Mouse (Mus musculus): ENCODE measurements around the gene Ccdc137. TPM values are rescaled to one million over a fixed set of nuclear protein-coding genes. Genes with fewer than 3 reads are reported as not detected.

The Ccdc137 gene
- polyA plus RNA-seq, 1 experiment from 2014 or later, result 31.3 TPM

Other genes starting within 250 kb of the Ccdc137 start
- gene Bahcc1, start 225.2 kb upstream of the Ccdc137 start, polyA plus RNA-seq (2015; fragmentation: Nextera tagmentation; extraction: Ambion mirVana), result 4.9 and 5.7 TPM in 2 replicates
- 2,886 and 2,944 TPM in 2 replicates for gene Actg1, start 109.6 kb upstream of the Ccdc137 start, polyA plus RNA-seq (2015; fragmentation: Nextera tagmentation; extraction: Ambion mirVana)
- 0.55 TPM in 1 of 2 replicates, not detected in the other for gene Fscn2, start 96.6 kb upstream of the Ccdc137 start, polyA plus RNA-seq (2015; fragmentation: Nextera tagmentation; extraction: Ambion mirVana)
- 26.6 and 28.6 TPM in 2 replicates for gene Faap100, start 79.4 kb upstream of the Ccdc137 start, polyA plus RNA-seq (2015; fragmentation: Nextera tagmentation; extraction: Ambion mirVana)
- 19.5 and 20.0 TPM in 2 replicates for gene Nploc4, start 20.4 kb upstream of the Ccdc137 start, polyA plus RNA-seq (2015; fragmentation: Nextera tagmentation; extraction: Ambion mirVana)
- not detected in 2 replicates for gene Tspan10, start 15.5 kb upstream of the Ccdc137 start, polyA plus RNA-seq (2015; fragmentation: Nextera tagmentation; extraction: Ambion mirVana)
- 0.35 and 0.39 TPM in 2 replicates for gene Pde6g, start 4.6 kb upstream of the Ccdc137 start, polyA plus RNA-seq (2015; fragmentation: Nextera tagmentation; extraction: Ambion mirVana)
- 21.0 and 24.6 TPM in 2 replicates for gene Oxld1, start within 50 bp of the Ccdc137 start, polyA plus RNA-seq (2015; fragmentation: Nextera tagmentation; extraction: Ambion mirVana)
- gene Arl16, start 9.5 kb downstream of the Ccdc137 start, polyA plus RNA-seq (2015; fragmentation: Nextera tagmentation; extraction: Ambion mirVana), result 32.6 and 38.9 TPM in 2 replicates
- 228 and 239 TPM in 2 replicates for gene Mrpl12, start 26.5 kb downstream of the Ccdc137 start, polyA plus RNA-seq (2015; fragmentation: Nextera tagmentation; extraction: Ambion mirVana)
- 104 and 108 TPM in 2 replicates for gene Slc25a10, start 33.7 kb downstream of the Ccdc137 start, polyA plus RNA-seq (2015; fragmentation: Nextera tagmentation; extraction: Ambion mirVana)
- gene Gcgr, start 72.6 kb downstream of the Ccdc137 start, polyA plus RNA-seq (2015; fragmentation: Nextera tagmentation; extraction: Ambion mirVana), result 0.76 TPM in 2 replicates
- gene Mcrip1, start 91.6 kb downstream of the Ccdc137 start, polyA plus RNA-seq (2015; fragmentation: Nextera tagmentation; extraction: Ambion mirVana), result 119 and 129 TPM in 2 replicates
- 0.37 TPM in 1 of 2 replicates, not detected in the other for gene Ppp1r27, start 93.0 kb downstream of the Ccdc137 start, polyA plus RNA-seq (2015; fragmentation: Nextera tagmentation; extraction: Ambion mirVana)
- 1,365 and 1,538 TPM in 2 replicates for gene P4hb, start 115.1 kb downstream of the Ccdc137 start, polyA plus RNA-seq (2015; fragmentation: Nextera tagmentation; extraction: Ambion mirVana)
- 626 and 641 TPM in 2 replicates for gene Arhgdia, start 123.5 kb downstream of the Ccdc137 start, polyA plus RNA-seq (2015; fragmentation: Nextera tagmentation; extraction: Ambion mirVana)
- 19.6 and 86.6 TPM in 2 replicates for gene Alyref, start 140.2 kb downstream of the Ccdc137 start, polyA plus RNA-seq (2015; fragmentation: Nextera tagmentation; extraction: Ambion mirVana)
- gene Anapc11, start 140.3 kb downstream of the Ccdc137 start, polyA plus RNA-seq (2015; fragmentation: Nextera tagmentation; extraction: Ambion mirVana), result 164 and 171 TPM in 2 replicates
- 2.7 and 3.8 TPM in 2 replicates for gene Npb, start 150.4 kb downstream of the Ccdc137 start, polyA plus RNA-seq (2015; fragmentation: Nextera tagmentation; extraction: Ambion mirVana)
- 393 and 441 TPM in 2 replicates for gene Pcyt2, start 159.8 kb downstream of the Ccdc137 start, polyA plus RNA-seq (2015; fragmentation: Nextera tagmentation; extraction: Ambion mirVana)
- gene Sirt7, start 167.1 kb downstream of the Ccdc137 start, polyA plus RNA-seq (2015; fragmentation: Nextera tagmentation; extraction: Ambion mirVana), result 47.7 and 52.9 TPM in 2 replicates
- 16.3 and 16.9 TPM in 2 replicates for gene Mafg, start 175.5 kb downstream of the Ccdc137 start, polyA plus RNA-seq (2015; fragmentation: Nextera tagmentation; extraction: Ambion mirVana)
- gene Pycr1, start 185.7 kb downstream of the Ccdc137 start, polyA plus RNA-seq (2015; fragmentation: Nextera tagmentation; extraction: Ambion mirVana), result 24.8 and 26.6 TPM in 2 replicates
- gene Myadml2, start 190.0 kb downstream of the Ccdc137 start, polyA plus RNA-seq (2015; fragmentation: Nextera tagmentation; extraction: Ambion mirVana), result 0.26 TPM in 1 of 2 replicates, not detected in the other
- 0.54 and 1.0 TPM in 2 replicates for gene Notum, start 203.1 kb downstream of the Ccdc137 start, polyA plus RNA-seq (2015; fragmentation: Nextera tagmentation; extraction: Ambion mirVana)
- 108 and 111 TPM in 2 replicates for gene Aspscr1, start 214.9 kb downstream of the Ccdc137 start, polyA plus RNA-seq (2015; fragmentation: Nextera tagmentation; extraction: Ambion mirVana)

Measured in intestine, embryonic 16.5 days (tissue).